Mouse (Mus musculus): ENCODE data around the gene Slc6a16.

The Slc6a16 gene

GRCm38 (mm10) chr7:45315182-45315701, 74.4 kb downstream of the Slc6a16 start:
- DNase-seq = no peak

- no peak for DNase-seq
These were observed 75.7 kb downstream of the Slc6a16 start for GRCm38 (mm10) chr7:45316536-45316935.

- DNase-seq = no peak
These were observed 81.4 kb downstream of the Slc6a16 start for GRCm38 (mm10) chr7:45322245-45322644.
